Mouse (Mus musculus): ENCODE measurements around the gene Ripor3.

DNA sequence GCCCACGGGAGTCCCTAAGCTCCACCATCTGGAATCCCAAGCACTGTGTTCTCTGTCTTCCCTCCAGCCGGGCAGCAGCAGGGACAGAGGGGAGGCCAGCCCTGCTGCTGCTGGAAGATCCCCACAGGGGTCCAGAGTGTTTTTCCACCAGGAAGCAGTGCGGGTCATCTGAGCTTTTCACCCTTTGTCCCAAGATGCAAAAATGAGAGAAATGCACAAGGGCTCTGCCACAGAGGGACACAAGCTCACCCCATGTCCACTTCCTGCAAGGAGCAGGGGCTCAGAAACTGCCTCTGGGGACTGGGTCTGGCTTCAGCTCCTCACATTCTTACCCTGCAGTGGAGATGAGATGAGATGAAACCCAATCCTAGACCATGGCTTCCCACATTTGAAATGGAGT lies 30.3 kb upstream of the Ripor3 start:
- no peak for TF ChIP-seq CTCF (IDR thresholded peaks at IDR 0.05; ENCODE audit: control insufficient read depth, insufficient read depth, low read length)
- TF ChIP-seq POLR2A (IDR thresholded peaks at IDR 0.05; ENCODE audit: borderline replicate concordance, control insufficient read depth, low read depth, low read length): no peak
